Comparison of ENCODE assay signal across 13 mouse cellular contexts in the genomic region with DNA sequence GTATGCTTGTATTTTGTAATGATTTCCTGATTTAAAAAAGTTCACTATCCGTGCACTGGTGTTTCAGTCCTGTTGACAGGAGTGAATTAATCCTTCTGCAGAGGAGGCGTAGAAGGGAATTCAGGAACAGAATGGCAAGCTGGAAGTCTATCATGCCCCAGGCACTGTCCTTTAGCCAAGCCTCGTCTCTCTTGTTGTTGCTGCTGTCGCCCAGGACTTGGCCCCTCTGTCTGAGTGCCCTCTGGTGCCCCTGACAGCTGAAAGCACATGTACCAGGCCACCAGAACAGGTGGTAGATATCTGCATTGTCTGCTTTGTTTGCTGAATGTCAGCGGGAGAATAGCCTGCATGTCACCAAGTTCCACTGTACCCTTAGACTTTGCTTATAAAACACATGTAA.
"Had no signal": no experiment of that assay in that cellular context is flagged by ENCODE, and none has a peak within 500 bp of the region (broad histone marks: within the 10 kb centered on the region; RNA-seq: fewer than 3 reads in every experiment).

No protein-coding gene starts in this region.

- H3K4me1 ChIP-seq: midbrain, embryonic 13.5 days; midbrain, embryonic 15.5 days; neural tube, embryonic 12.5 days; stomach, embryonic 15.5 days had no signal

- H3K36me3 ChIP-seq: midbrain, embryonic 13.5 days; midbrain, embryonic 15.5 days; neural tube, embryonic 12.5 days; stomach, embryonic 15.5 days had no signal

- H3K4me3 ChIP-seq: midbrain, embryonic 13.5 days; midbrain, embryonic 15.5 days; neural tube, embryonic 12.5 days; stomach, embryonic 15.5 days had no signal

- H3K27ac ChIP-seq: midbrain, embryonic 13.5 days; midbrain, embryonic 15.5 days; neural tube, embryonic 12.5 days; stomach, embryonic 15.5 days; stomach, postnatal 0 days had no signal

- H3K9ac ChIP-seq: lung, embryonic 14.5 days; midbrain, embryonic 13.5 days; midbrain, embryonic 15.5 days; neural tube, embryonic 12.5 days; stomach, embryonic 15.5 days had no signal

- ATAC-seq: midbrain, embryonic 13.5 days; midbrain, embryonic 15.5 days had no signal

- H3K4me2 ChIP-seq: lung, embryonic 14.5 days; midbrain, embryonic 11.5 days; midbrain, embryonic 13.5 days; midbrain, embryonic 15.5 days; neural tube, embryonic 12.5 days; stomach, embryonic 15.5 days had no signal

- H3K27me3 ChIP-seq: midbrain, embryonic 13.5 days; midbrain, embryonic 15.5 days; neural tube, embryonic 12.5 days; stomach, embryonic 15.5 days had no signal

- DNase-seq: lung, embryonic 14.5 days; lung, postnatal 10 days; lung, postnatal 4 days; right cerebral cortex, postnatal 14 days; thymus, adult 2 months; thymus, postnatal 25 days; thymus, postnatal 4 days had no signal

- H3K9me3 ChIP-seq: midbrain, embryonic 13.5 days; midbrain, embryonic 15.5 days; neural tube, embryonic 12.5 days; stomach, embryonic 15.5 days had no signal
